Mouse (Mus musculus) neural tube, embryonic 15.5 days (tissue): ENCODE measurements around the gene B230217C12Rik. TPM values are rescaled to one million over a fixed set of nuclear protein-coding genes. Genes with fewer than 3 reads are reported as not detected.

Experiments
- ATAC-seq: fragments of 200-750 bp; cut with Nextera tagmentation; 2 replicates; pipeline ENCODE4 v1.8.0; 2017; ENCODE audit warnings: mild to moderate bottlenecking, moderate TSS enrichment, moderate library complexity; ENCODE audit not compliant: low FRiP score
- H3K27ac ChIP-seq: fragments of 300-500 bp; sonication (generic); replicated peaks from 2 replicates; pipeline ENCODE4 v1.5.1; 2015; ENCODE audit warnings: mild to moderate bottlenecking, inconsistent platforms
- H3K27me3 ChIP-seq: fragments of 300-500 bp; sonication (generic); replicated peaks from 2 replicates; pipeline ENCODE4 v1.6.1; 2015; ENCODE audit warnings: inconsistent platforms
- H3K36me3 ChIP-seq: fragments of 300-500 bp; sonication (generic); 2 replicates; pipeline ENCODE4 v1.6.1; 2015; ENCODE audit warnings: inconsistent platforms
- H3K4me1 ChIP-seq: fragments of 300-500 bp; sonication (generic); 2 replicates; pipeline ENCODE4 v1.6.1; 2015; ENCODE audit warnings: inconsistent platforms
- H3K4me2 ChIP-seq: fragments of 300-500 bp; sonication (generic); 2 replicates; pipeline ENCODE4 v1.6.1; 2015; ENCODE audit warnings: inconsistent platforms, mild to moderate bottlenecking, moderate library complexity
- H3K4me3 ChIP-seq: fragments of 300-500 bp; sonication (generic); replicated peaks from 2 replicates; pipeline ENCODE4 v1.5.1; 2015; ENCODE audit warnings: mild to moderate bottlenecking, inconsistent platforms
- H3K9ac ChIP-seq: fragments of 300-500 bp; sonication (generic); replicated peaks from 2 replicates; pipeline ENCODE4 v1.6.1; 2015; ENCODE audit warnings: mild to moderate bottlenecking, inconsistent platforms
- H3K9me3 ChIP-seq: fragments of 300-500 bp; sonication (generic); replicated peaks from 2 replicates; pipeline ENCODE4 v1.6.1; 2016; ENCODE audit warnings: inconsistent platforms
- WGBS: fragments of 180-500 bp; shearing (Covaris S2); methylation state at CpG from one replicate; pipeline ENCODE4 v1.1.7; 2015; ENCODE audit warnings: mixed read lengths; 5-methylcytosine and 5-hydroxymethylcytosine counted together
- polyA plus RNA-seq: library from polyadenylated mRNA; unstranded; fragments of >200 nt; fragmentation: Nextera tagmentation; extraction: Ambion mirVana; gene quantifications from 2 replicates; pipeline ENCODE4 v1.2.1, GENCODE M21; 2015

B230217C12Rik gene
- polyA plus RNA-seq = 41.8 and 47.2 TPM in 2 replicates

DNA sequence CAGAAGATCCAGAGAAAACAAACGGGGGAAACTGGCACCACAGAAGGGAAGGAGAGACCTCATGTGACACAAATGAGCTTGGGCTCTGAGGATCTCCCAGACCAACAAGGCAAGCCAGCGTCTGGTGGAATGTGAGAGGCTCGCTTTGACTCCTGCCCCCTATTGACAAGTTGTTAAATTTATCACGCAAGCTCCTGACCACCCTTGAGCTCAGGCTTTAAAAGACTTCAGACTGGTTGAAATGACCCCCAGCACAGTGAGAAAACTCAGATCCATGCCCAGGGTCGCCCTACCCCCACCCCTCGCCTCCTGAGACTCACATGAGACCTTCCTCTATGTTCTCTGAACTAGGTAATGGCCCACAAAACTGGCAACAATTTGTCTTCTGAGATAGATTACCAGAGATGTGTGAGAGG is at the start of gene B230217C12Rik:
Gene B230217C12Rik, plus strand, starts transcription at position 242 of the 416 bp plus-strand sequence.
- under 1% methylated on average over 6 of the region's 6 CpGs for WGBS
- Histone ChIP-seq H3K9ac (peak within 1 kb of the TSS; percentile 65), H3K9me3 (no peaks in the 10 kb centered on the region), H3K4me1 (peaks cover 19% of the 10 kb centered on the region), H3K36me3 (peaks cover 22% of the 10 kb centered on the region), H3K27me3 (no peaks in the 10 kb centered on the region), H3K27ac (peak within 1 kb of the TSS; percentile 94), H3K4me2 (peak within 1 kb of the TSS; percentile 71), H3K4me3 (peak within 1 kb of the TSS; percentile 53)
- peak; percentile 60 for ATAC-seq

DNA sequence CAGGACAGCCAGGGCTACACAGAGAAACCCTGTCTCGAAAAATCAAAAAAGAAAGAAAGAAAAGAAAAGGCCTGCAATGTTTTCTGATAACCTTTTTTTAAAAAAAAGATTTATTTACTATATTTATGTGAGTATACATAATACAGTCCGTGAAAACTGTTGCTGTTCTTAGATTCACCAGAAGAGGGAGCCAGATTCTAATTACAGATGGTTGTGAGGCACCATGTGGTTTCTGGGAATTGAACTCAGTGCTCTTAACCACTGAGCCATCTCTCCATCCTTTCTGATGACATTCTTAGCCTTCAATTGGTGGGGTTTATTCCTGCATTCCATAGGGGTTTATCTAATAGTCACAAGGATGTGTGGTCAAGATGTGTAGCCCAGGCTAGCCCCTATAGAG is 47.4 kb upstream of the B230217C12Rik start:
- no peaks in the 10 kb centered on the region for H3K36me3 ChIP-seq
- no peak overlapping the region for H3K27ac ChIP-seq
- peaks cover 6% of the 10 kb centered on the region for H3K4me1 ChIP-seq
- 2% methylated on average over 2 of the region's 2 CpGs for WGBS
- no peak overlapping the region for H3K9ac ChIP-seq
- H3K4me2 ChIP-seq = no peak overlapping the region
- H3K9me3 ChIP-seq = no peaks in the 10 kb centered on the region
- ATAC-seq = no peak
- H3K4me3 ChIP-seq = no peak overlapping the region
- H3K27me3 ChIP-seq = no peaks in the 10 kb centered on the region

DNA sequence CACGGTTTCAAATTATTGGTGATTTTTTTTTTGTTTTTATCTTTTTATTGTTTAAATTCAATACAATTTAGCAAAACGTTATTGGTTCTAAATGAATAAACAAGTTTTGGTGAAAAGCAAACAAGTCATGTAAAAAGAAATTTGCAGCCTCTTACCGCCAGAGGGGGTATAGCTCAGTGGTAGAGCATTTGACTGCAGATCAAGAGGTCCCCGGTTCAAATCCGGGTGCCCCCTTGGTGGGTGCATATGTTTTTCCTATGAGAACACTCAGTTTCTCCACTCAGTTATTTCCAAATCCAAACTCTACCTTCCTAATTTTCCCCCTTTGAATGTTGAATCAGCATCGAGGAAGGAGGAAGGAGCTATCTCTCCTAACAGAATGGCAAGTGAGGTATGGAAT is 43.7 kb upstream of the B230217C12Rik start:
- 3% methylated on average over 6 of the region's 6 CpGs for WGBS
- H3K4me3 ChIP-seq = no peak overlapping the region
- H3K27me3 ChIP-seq = no peaks in the 10 kb centered on the region
- peak overlapping the region; percentile 23; the same call in 1 of the 2 replicates for H3K4me2 ChIP-seq
- H3K9ac ChIP-seq = no peak overlapping the region
- no peak for ATAC-seq
- H3K27ac ChIP-seq = no peak overlapping the region
- peaks cover 25% of the 10 kb centered on the region for H3K4me1 ChIP-seq
- H3K9me3 ChIP-seq = no peaks in the 10 kb centered on the region
- no peaks in the 10 kb centered on the region for H3K36me3 ChIP-seq

DNA sequence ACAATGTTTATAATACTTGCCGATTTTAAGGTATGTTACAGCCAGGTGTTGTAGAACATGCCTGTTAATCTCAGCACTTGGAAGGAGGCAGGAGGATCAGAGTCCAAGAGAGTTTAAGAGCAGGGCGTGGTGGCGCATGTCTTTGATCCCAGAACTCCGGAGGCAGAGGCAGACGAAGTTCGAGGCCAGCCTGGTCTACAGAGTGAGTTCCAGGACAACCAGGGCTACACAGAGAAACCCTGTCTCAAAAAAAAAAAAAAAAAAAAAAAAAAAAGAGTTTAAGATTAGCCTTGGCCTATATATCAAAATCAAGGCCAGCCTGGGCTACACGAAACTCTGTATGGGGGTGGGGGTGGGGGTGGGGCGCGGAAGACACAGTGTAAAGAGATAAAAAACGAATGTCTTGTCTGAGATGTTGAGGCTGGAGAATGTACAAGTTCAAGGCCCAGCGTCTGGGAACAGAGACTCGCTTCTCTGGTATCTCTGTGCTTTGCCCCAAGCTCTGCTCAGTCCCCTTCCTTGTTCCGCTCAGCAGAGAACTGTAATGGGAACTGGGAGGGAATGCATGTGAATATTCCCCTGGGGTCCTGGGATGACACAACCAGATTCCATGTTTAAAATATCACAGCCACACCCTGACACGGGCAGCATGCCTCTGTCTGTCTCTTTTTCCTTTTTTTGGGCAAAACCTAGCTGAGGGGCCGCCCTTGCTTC is 43.1 kb upstream of the B230217C12Rik start:
- H3K27ac ChIP-seq = peak overlapping the region; percentile 98
- peak overlapping the region; percentile 63 for H3K4me2 ChIP-seq
- no peak for ATAC-seq
- H3K27me3 ChIP-seq = no peaks in the 10 kb centered on the region
- no peak overlapping the region for H3K9ac ChIP-seq
- H3K4me3 ChIP-seq = peak overlapping the region; percentile 96
- H3K36me3 ChIP-seq = no peaks in the 10 kb centered on the region
- peaks cover 31% of the 10 kb centered on the region for H3K4me1 ChIP-seq
- 53% methylated on average over 15 of the region's 15 CpGs for WGBS
- no peaks in the 10 kb centered on the region for H3K9me3 ChIP-seq

DNA sequence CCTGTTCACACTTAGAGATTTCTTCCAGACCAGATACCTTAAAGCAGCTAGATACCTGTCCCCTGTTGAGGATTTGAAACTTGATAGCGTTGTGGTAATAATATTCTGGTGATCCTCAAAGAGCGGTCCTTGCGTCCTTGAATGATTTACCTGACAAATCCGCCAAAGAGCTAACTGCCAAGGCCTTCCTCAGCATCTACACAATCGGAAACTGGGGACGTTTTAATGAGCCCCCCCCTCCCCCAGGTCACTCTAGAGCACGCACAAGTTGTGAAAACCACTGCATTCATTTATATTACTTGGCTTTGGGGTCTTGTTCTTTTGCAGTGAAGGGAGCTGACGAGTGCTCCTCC is 42.5 kb upstream of the B230217C12Rik start:
- H3K4me2 ChIP-seq = peak overlapping the region; percentile 63
- H3K9me3 ChIP-seq = no peaks in the 10 kb centered on the region
- H3K4me3 ChIP-seq = peak overlapping the region; percentile 96
- 37% methylated on average over 8 of the region's 8 CpGs for WGBS
- H3K9ac ChIP-seq = peak overlapping the region; percentile 42
- no peak for ATAC-seq
- H3K27me3 ChIP-seq = no peaks in the 10 kb centered on the region
- H3K27ac ChIP-seq = peak overlapping the region; percentile 98
- H3K36me3 ChIP-seq = no peaks in the 10 kb centered on the region
- H3K4me1 ChIP-seq = peaks cover 36% of the 10 kb centered on the region

DNA sequence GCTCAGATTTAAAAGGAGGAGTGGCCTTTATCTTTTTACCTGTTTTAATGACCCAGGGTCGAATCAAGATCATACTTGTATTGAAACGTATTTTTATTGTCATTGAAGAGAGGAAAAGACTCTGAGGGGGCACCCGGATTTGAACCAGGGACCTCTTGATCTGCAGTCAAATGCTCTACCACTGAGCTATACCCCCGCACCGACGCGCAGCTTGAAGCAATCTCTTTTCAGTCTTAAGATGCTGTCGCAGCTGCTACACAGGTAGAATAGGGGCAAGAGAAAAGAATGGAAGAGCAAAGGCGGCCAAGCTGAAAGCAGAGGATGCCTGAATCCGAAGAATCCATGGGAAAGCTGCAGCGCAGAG is 41.8 kb upstream of the B230217C12Rik start, which contains the start of gene Lasp1:
Gene Lasp1, plus strand, starts transcription at position 219 of the 364 bp plus-strand sequence.
- Histone ChIP-seq H3K4me1 (peaks cover 40% of the 10 kb centered on the region), H3K36me3 (no peaks in the 10 kb centered on the region), H3K4me2 (peak within 1 kb of the TSS; percentile 63), H3K27ac (peak within 1 kb of the TSS; percentile 98), H3K9me3 (no peaks in the 10 kb centered on the region), H3K9ac (peak within 1 kb of the TSS; percentile 96), H3K27me3 (no peaks in the 10 kb centered on the region), H3K4me3 (peak within 1 kb of the TSS; percentile 96)
- ATAC-seq = peak; percentile 85
- WGBS = under 1% methylated on average over 11 of the region's 11 CpGs

DNA sequence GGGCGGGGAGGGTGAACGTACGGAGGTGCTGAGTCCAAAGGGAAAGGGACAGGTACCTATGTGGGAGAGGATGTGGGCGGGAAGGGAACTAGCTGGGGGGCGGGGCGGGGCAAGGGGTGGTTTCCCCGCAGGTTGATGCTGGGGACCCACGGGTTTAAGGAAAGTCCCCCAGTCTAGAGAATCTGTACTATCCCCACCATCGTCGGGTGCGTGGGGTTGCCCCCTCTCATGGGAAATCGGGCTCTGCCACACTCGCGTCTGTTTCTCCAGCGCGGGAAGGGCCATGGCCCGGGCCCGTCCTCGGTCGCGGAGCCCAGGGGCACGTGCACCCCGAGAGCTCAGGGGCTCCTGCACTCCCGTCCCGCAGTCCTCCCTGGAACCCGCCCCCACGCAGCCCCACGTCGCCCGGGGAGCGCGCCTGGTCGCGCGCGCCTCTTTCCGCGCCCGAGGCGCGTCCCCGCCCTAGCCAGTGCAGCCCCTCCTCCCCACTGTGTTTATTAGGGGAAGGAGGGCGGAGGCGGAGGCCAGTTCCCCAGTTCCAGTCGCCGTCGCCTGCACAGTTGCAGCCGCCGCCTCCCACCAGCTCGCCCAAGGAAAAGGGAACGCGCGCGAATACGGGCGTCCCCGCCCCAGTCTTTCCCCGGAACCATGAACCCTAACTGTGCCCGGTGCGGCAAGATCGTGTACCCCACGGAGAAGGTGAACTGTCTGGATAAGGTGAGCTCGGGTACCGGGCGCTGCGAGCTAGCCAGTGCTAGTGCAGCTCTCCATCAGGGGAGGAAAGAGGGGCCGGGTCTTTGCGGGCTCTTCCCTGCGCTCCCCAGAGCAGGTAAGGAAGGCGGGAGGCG is 41.2 kb upstream of the B230217C12Rik start:
- Histone ChIP-seq H3K4me1 (peaks cover 46% of the 10 kb centered on the region), H3K4me3 (peak overlapping the region; percentile 96), H3K36me3 (no peaks in the 10 kb centered on the region), H3K9ac (peak overlapping the region; percentile 96), H3K4me2 (peak overlapping the region; percentile 63), H3K9me3 (no peaks in the 10 kb centered on the region), H3K27ac (peak overlapping the region; percentile 98), H3K27me3 (no peaks in the 10 kb centered on the region)
- WGBS = under 1% methylated on average over 71 of the region's 71 CpGs
- ATAC-seq = peak; percentile 89

DNA sequence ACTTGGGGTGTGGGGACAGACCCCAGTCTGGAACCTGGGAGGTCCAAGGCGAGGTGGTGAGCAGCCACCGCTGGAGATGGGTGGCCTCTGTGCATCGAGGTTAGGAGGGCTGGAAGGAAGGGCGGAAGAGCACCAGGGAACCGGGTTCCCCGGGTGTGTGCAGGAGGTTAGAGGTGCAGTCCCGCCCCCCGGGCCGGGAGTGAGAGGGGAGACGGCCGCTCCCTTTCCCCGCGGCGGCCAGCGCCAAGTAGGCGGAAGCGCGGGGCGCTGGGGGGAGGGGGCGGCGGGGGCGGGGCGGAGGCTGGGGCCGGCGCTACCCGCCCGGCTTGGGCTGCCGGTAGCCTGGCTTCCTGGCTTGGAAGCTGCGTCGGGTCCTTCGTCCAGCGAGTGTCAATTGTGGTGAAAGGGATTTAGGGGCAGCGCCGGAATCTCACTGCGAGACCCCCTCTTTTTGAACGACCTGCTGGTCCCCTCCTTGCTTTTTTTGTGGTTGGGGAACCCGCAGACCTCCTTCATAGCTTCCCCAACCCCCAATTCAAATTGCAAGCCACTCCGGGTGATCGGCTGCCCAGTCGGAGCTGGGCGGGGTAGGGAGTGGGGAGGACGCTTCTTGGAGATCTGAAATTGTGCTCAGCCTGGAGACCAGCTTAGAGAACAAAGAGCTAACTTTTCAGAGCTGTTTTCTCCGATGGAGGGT is 40.4 kb upstream of the B230217C12Rik start:
- WGBS = under 1% methylated on average over 38 of the region's 43 CpGs
- peak overlapping the region; percentile 96 for H3K4me3 ChIP-seq
- peak overlapping the region; percentile 96 for H3K9ac ChIP-seq
- peak overlapping the region; percentile 98 for H3K27ac ChIP-seq
- peak; percentile 60 for ATAC-seq
- H3K36me3 ChIP-seq = no peaks in the 10 kb centered on the region
- peaks cover 54% of the 10 kb centered on the region for H3K4me1 ChIP-seq
- no peaks in the 10 kb centered on the region for H3K9me3 ChIP-seq
- peak overlapping the region; percentile 63 for H3K4me2 ChIP-seq
- H3K27me3 ChIP-seq = no peaks in the 10 kb centered on the region

DNA sequence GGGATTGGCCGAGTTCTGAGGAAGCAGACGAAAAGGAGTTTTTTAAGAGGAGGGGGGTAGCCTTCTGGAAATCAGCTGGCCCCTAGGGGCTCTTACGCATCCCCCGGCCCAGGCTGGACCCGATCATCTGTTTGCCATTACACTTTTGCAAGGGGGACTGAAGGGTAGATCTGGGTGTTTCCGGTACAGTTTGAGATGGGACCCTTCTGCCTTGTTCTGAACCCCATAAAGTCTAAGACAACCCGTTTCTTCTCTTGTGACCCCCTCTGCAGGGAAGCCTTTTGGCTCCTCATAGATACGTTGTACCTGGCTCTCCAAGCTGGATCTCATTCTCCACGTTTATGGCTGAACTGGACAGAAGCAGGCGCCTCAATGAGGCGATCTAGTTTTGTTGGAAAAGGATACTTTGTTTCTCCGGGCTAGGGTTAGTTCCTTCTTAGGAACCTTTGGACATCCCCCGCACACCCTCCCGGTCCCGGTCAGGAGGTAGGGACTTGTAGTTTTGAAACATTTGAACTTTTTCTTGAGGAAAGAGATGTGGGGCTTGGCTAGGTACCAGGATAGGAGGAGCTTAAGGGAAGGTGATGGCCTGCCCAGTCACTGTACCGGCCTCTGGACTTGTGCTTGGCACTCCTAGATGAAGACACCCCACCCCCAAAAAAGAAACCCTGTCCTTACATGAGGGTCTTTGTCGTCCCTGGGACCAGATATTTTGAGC is 39.7 kb upstream of the B230217C12Rik start:
- H3K4me3 ChIP-seq = peak overlapping the region; percentile 96
- no peaks in the 10 kb centered on the region for H3K27me3 ChIP-seq
- 7% methylated on average over 17 of the region's 17 CpGs for WGBS
- H3K4me2 ChIP-seq = peak overlapping the region; percentile 63
- H3K27ac ChIP-seq = peak overlapping the region; percentile 98
- no peak for ATAC-seq
- peaks cover 61% of the 10 kb centered on the region for H3K4me1 ChIP-seq
- H3K9ac ChIP-seq = peak overlapping the region; percentile 96
- no peaks in the 10 kb centered on the region for H3K9me3 ChIP-seq
- H3K36me3 ChIP-seq = no peaks in the 10 kb centered on the region

DNA sequence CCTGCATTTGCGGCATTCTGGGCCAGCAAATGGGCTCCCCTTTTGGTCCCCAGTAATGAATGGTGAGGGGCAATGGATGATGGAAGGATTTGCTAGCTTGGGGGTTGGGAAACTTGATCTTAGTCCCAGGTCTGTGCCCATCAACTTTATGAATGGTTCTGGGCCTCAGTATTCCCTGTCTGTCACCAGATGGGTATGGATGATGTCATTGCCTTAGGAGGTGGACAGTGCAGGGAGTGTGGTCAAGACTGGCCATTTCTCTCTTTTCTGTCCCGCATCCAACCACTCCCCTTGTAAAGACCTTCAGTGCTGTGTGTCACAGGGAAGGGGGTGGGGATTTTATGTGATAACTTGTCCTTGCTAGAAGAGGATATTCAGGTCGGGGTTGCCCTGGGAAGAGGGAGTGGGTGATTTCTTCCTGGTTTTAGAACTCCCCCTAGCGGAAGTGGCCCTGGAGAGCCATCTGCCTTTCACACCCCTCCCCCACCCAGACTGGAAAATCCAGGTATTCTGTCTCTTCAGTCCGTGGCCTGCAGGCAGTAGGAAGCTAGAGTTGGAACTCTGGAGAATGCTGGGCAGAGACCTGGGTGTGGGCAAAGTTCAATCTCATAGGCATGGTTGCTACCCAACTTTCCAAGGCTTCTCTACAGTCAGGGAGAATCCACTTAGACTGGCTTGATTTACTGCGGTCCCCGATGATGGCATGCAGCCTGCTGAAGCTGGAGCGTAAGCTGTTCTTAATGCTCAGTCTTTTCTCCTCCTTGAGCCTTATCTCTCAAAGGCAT is 39.0 kb upstream of the B230217C12Rik start:
- H3K36me3 ChIP-seq = no peaks in the 10 kb centered on the region
- no peaks in the 10 kb centered on the region for H3K9me3 ChIP-seq
- peak overlapping the region; percentile 98 for H3K27ac ChIP-seq
- peak overlapping the region; percentile 96 for H3K9ac ChIP-seq
- H3K27me3 ChIP-seq = no peaks in the 10 kb centered on the region
- ATAC-seq = no peak
- H3K4me2 ChIP-seq = peak overlapping the region; percentile 63
- WGBS = 23% methylated on average over 8 of the region's 8 CpGs
- peak overlapping the region; percentile 96 for H3K4me3 ChIP-seq
- H3K4me1 ChIP-seq = peaks cover 69% of the 10 kb centered on the region
